Mouse (Mus musculus) lung, postnatal 0 days (tissue): ENCODE measurements at regions not wholly inside any gene's neighbourhood (a gene's known extent, or its start where the extent isn't known, plus 50 kb on each side); places are given as distances from the start of the nearest gene placed in this dataset.

ENCODE experiments used
- CTCF ChIP-seq: IDR thresholded peaks from 2 replicates; pipeline ENCODE4 v1.5.1; 2016; ENCODE audit warnings: antibody characterized with exemption, mild to moderate bottlenecking
- EP300 ChIP-seq: IDR thresholded peaks from 2 replicates; pipeline ENCODE4 v1.6.1; 2016; ENCODE audit warnings: antibody characterized with exemption, mild to moderate bottlenecking, control low read depth

GRCm38 (mm10) chr6:47367461-47367860 lies 85.7 kb upstream of the Cul1 start:
- TF ChIP-seq CTCF (no peak), EP300 (no peak)
